Mouse (Mus musculus): ENCODE results near the gene Celf1.

DNA sequence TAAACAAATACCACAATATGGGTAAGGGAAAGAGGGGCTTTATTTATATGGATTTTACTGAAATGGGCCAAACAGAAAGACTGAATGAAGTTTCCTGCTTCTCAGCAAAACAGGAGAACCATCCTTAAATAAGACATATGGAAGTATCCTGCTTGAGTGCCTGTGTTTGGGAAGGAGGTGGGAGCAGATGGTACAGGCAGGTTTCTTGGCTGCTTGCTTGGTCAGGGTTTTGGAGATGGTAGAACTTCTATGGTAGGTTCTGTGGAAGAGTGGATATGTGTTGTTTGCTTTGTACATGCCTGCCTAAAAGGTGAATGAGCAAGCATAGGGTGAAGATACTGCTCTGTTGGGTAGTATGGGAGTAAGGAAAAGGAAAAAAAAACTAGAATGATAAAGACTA is 30.4 kb downstream of the Celf1 start:
- TF ChIP-seq MAFK (IDR thresholded peaks at IDR 0.05; ENCODE audit: insufficient read depth, low read depth, low read length) (no peak), ZNF384 (IDR thresholded peaks at IDR 0.05; ENCODE audit: low read depth, low read length) (no peak)

Measured in ES-E14 (cell line).